Mouse (Mus musculus): ENCODE measurements at regions not wholly inside any gene's neighbourhood (a gene's known extent, or its start where the extent isn't known, plus 50 kb on each side); places are given as distances from the start of the nearest gene placed in this dataset.

DNA sequence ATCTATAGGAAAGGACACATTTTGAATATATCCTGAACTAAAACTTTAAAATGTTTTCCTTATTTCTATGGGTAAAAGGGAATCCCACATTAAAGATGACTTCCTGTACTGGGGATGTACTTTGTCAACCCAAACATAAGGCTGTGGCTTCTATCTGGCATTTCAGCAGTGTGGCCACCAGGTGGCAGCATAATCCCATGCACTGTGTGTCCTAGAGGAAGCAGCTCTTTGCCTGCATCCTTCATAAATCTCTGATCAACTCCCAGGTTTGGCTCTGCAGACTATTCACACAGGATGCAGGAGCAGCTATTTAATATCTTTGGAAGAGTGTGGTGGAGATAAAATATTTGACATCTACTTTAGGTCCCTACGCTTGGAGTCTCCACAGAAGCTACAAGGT lies 59.1 kb downstream of the Bmp15 start:
- peak; percentile 71 for DNase-seq (ENCODE audit: low spot score)

DNA sequence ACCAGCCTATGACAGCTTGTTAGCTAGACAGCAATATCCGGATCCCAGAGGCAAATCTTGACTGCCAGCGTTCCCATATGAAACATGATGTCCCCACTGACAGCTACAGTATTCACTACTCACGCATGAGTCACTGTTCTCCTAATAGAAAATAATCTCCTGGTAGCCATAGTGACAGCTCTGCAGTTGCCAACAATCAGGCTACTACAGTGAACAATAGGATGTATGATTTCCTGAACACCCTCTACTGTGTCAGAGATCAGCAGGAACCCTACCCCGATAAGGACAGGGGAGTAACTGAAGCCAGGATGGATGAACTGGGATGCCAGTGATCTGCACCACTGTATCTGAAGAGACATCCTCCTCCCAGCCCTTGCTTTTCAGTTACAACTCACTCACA lies 62.0 kb downstream of the Bmp15 start:
- DNase-seq (ENCODE audit: low spot score) = no peak

DNA sequence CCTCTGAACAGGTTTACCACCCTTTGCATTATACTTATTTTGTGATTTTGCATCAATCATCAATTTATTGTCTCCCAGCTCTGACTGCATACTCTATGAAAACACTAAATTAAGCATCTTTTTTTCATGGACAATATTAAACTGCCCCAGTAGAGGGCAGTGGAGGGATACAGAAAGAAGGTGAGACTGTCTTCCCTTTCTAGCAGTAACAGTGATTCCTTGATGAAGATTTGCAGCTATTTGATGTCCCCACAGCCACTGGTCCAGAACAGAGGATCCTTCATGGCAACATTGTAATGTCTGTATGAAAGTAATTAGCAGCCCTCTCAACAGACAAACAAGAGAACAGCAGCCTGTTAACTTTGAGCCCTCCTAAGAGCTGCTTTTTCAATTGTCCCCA lies 66.5 kb downstream of the Bmp15 start:
- peak; percentile 21 for DNase-seq (ENCODE audit: low spot score)

DNA sequence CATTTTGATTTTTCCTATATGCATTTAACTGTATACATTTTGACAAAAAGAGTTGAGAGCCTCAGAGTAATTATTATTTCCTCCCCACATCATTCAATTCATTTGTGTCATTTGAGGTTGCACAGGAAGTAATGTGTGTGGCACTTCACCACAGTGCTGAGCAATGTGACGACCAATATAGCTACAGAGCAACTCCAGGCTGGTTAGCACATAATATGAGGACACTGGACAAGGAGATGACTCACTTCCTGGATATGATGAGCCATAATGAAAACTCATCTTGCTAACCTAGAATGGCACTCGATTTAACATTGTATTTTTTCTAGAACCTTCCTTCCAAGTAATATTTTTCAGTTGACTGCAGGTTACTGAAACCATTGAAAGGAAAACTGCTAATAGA lies 67.6 kb downstream of the Bmp15 start:
- DNase-seq (ENCODE audit: low spot score) = no peak
